Mouse (Mus musculus) forebrain, embryonic 15.5 days (tissue): Measurements from ENCODE around the gene Itih5. TPM values are rescaled to one million over a fixed set of nuclear protein-coding genes. Genes with fewer than 3 reads are reported as not detected.

Source experiments
- ATAC-seq: fragments of 200-750 bp; cut with Nextera tagmentation; replicated peaks from 2 replicates; pipeline ENCODE4 v1.8.0; 2017; ENCODE audit warnings: mild to moderate bottlenecking, moderate TSS enrichment, moderate library complexity
- H3K27ac ChIP-seq: fragments of 300-500 bp; sonication (generic); replicated peaks from 2 replicates; pipeline ENCODE4 v1.5.1; 2015; ENCODE audit warnings: mild to moderate bottlenecking, inconsistent platforms
- H3K27me3 ChIP-seq: fragments of 300-500 bp; sonication (generic); 2 replicates; pipeline ENCODE4 v1.6.1; 2015; ENCODE audit warnings: inconsistent platforms
- H3K36me3 ChIP-seq: fragments of 300-500 bp; sonication (generic); 2 replicates; pipeline ENCODE4 v1.6.1; 2015; ENCODE audit warnings: mild to moderate bottlenecking, inconsistent platforms
- H3K4me1 ChIP-seq: fragments of 300-500 bp; sonication (generic); 2 replicates; pipeline ENCODE4 v1.6.1; 2015; ENCODE audit warnings: inconsistent platforms
- H3K4me2 ChIP-seq: fragments of 300-500 bp; sonication (generic); replicated peaks from 2 replicates; pipeline ENCODE4 v1.6.1; 2015; ENCODE audit warnings: mild to moderate bottlenecking, inconsistent platforms
- H3K4me3 ChIP-seq: fragments of 300-500 bp; sonication (generic); 2 replicates; pipeline ENCODE4 v1.5.1; 2015; ENCODE audit warnings: mild to moderate bottlenecking, inconsistent platforms
- H3K9ac ChIP-seq: fragments of 300-500 bp; sonication (generic); replicated peaks from 2 replicates; pipeline ENCODE4 v1.6.1; 2015; ENCODE audit warnings: mild to moderate bottlenecking, inconsistent platforms
- H3K9me3 ChIP-seq: fragments of 300-500 bp; sonication (generic); 2 replicates; pipeline ENCODE4 v1.6.1; 2016; ENCODE audit warnings: inconsistent platforms
- WGBS: fragments of 180-500 bp; shearing (Covaris S2); methylation state at CpG from one replicate; pipeline ENCODE4 v1.1.7; 2015; ENCODE audit warnings: mixed read lengths; 5-methylcytosine and 5-hydroxymethylcytosine counted together
- polyA plus RNA-seq: library from polyadenylated mRNA; unstranded; fragments of >200 nt; fragmentation: Nextera tagmentation; extraction: Ambion mirVana; gene quantifications from 2 replicates; pipeline ENCODE4 v1.2.1, GENCODE M21; 2015

The Itih5 gene
- polyA plus RNA-seq, 1 experiment from 2014 or later: 3.3 TPM

DNA sequence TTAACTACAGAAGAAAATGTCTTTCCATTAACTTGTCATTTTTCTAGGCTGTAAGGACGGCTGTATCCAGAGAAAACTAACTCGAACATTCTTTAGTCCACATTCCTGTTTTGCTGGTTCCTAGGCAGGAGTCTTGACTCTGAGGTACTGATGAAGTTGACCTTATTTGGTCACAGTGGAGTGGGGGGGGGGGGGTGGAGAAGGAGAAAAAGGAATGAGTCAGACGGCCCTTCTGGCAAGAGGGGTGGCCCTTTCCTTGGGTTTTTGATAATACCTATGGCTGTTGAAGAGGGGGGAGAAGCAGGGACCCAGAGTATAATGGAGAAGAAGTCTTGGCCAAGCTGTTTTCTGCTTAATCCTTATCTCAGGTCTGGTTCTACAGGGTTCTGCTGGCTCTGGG is 148.0 kb downstream of the Itih5 start:
- no peak overlapping the region for H3K4me2 ChIP-seq
- 66% methylated on average over 3 of the region's 3 CpGs for WGBS
- H3K27me3 ChIP-seq: no peaks in the 10 kb centered on the region
- H3K4me1 ChIP-seq: peaks cover 2% of the 10 kb centered on the region; the same call in 1 of the 2 replicates
- H3K36me3 ChIP-seq: no peaks in the 10 kb centered on the region
- ATAC-seq: no peak
- no peaks in the 10 kb centered on the region for H3K9me3 ChIP-seq
- no peak overlapping the region for H3K9ac ChIP-seq
- H3K27ac ChIP-seq: no peak overlapping the region
- no peak overlapping the region for H3K4me3 ChIP-seq

DNA sequence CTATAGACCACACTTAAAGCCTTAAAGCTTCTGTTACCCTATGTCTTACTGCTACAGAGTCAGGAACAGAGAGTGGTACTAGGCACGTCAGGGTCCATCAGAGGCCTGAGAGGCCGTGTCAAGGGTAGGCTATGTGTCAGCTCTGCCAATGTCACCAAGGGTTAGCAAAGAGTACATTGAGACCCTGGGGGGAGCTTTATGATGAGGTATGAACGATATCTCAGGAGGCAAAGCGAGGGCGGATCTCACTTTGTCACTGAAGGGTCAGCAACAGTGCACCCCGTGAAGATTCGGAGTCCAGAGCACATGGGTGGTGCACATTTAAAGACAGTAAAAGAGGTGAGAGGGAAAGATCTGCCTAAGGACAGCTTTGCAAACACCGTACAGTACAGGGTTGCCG is 148.6 kb downstream of the Itih5 start:
- H3K9me3 ChIP-seq: no peaks in the 10 kb centered on the region
- H3K27me3 ChIP-seq: no peaks in the 10 kb centered on the region
- peaks cover 2% of the 10 kb centered on the region; the same call in 1 of the 2 replicates for H3K4me1 ChIP-seq
- no peak for ATAC-seq
- no peak overlapping the region for H3K27ac ChIP-seq
- H3K9ac ChIP-seq: no peak overlapping the region
- H3K4me3 ChIP-seq: no peak overlapping the region
- H3K4me2 ChIP-seq: no peak overlapping the region
- H3K36me3 ChIP-seq: no peaks in the 10 kb centered on the region
- WGBS: 97% methylated on average over 9 of the region's 9 CpGs

DNA sequence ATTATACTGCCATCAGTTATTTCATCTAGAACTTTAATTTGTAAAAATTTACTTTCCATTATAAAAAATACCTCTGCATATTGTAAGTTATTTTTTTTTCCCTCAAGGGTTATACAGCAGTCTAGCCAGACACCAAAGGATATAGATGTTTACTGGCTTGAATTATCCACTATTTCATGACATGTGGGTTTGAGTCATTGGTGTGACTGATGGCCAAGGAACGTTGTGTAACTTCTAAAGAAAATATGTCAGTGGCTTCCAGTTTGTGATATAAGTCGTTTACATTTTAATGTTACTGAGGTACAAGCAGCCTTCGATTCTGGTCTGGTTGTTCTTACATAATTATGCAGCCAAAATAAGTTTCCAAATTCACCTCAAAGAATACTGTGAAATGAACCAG is 151.5 kb downstream of the Itih5 start:
- 76% methylated on average over 3 of the region's 3 CpGs for WGBS
- Histone ChIP-seq H3K4me2 (no peak overlapping the region), H3K27me3 (no peaks in the 10 kb centered on the region), H3K27ac (no peak overlapping the region), H3K4me1 (peaks cover 2% of the 10 kb centered on the region; the same call in 1 of the 2 replicates), H3K4me3 (no peak overlapping the region), H3K9me3 (no peaks in the 10 kb centered on the region), H3K9ac (no peak overlapping the region), H3K36me3 (no peaks in the 10 kb centered on the region)
- ATAC-seq: no peak

Other genes with a start within 250 kb of the Itih5 start
- gene Taf3, start 105.0 kb upstream of the Itih5 start, polyA plus RNA-seq: 14.9 and 15.8 TPM in 2 replicates
- 519 and 533 TPM in 2 replicates for gene Atp5c1, start 73.1 kb upstream of the Itih5 start, polyA plus RNA-seq
- 39.3 and 40.7 TPM in 2 replicates for gene Kin, start 73.0 kb upstream of the Itih5 start, polyA plus RNA-seq
- 1.4 and 1.7 TPM in 2 replicates for gene Itih2, start 22.2 kb upstream of the Itih5 start, polyA plus RNA-seq
- gene Sfmbt2, start 216.9 kb downstream of the Itih5 start, polyA plus RNA-seq: 2.1 and 2.4 TPM in 2 replicates